39 mouse cellular contexts compared by ENCODE assay signal in the genomic region with DNA sequence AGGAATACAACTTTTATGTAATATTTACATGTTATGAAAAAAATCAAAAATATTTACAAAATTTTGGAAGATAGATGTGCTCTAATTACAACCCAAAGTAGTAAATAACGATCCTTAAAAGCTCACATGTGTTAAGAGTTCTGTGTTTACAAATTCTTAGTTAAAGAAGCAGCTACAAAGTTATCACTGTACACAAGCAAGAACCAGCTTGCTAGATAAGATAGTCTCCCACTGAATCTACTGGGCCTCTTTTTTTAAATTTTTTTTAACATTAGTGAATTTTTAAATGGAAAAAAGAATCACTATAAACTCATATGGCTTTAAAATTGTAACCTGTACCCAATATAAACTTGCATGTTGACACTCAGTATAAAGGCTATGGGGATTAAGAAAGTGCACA. TPM values are rescaled to one million over a fixed set of nuclear protein-coding genes. Genes with fewer than 3 reads are reported as not detected.
"Had no signal": no experiment of that assay in that cellular context is flagged by ENCODE, and none has a peak within 500 bp of the region (broad histone marks: within the 10 kb centered on the region; RNA-seq: fewer than 3 reads in every experiment).

No protein-coding gene starts in this region.

- H3K9ac ChIP-seq: limb, embryonic 12.5 days; limb, embryonic 13.5 days; limb, embryonic 15.5 days; liver, embryonic 13.5 days; liver, embryonic 14.5 days; liver, embryonic 15.5 days; lung, embryonic 14.5 days; lung, embryonic 15.5 days; midbrain, embryonic 12.5 days; midbrain, embryonic 13.5 days; midbrain, embryonic 15.5 days had no signal

- ATAC-seq: lung, postnatal 0 days; midbrain, embryonic 13.5 days; midbrain, embryonic 15.5 days; midbrain, embryonic 16.5 days had no signal

- DNase-seq: left cerebral cortex, postnatal 4 days; liver; liver, embryonic 13.5 days; lung, adult 18-20 months; lung, adult 2 months; lung, embryonic 14.5 days; lung, postnatal 10 days; lung, postnatal 14 days; lung, postnatal 36 days; lung, postnatal 4 days; midbrain, embryonic 14.5 days had no signal

- H3K4me2 ChIP-seq: limb, embryonic 12.5 days; limb, embryonic 13.5 days; limb, embryonic 15.5 days; liver, embryonic 11.5 days; liver, embryonic 13.5 days; liver, embryonic 15.5 days; lung, embryonic 14.5 days; lung, embryonic 15.5 days; midbrain, embryonic 11.5 days; midbrain, embryonic 12.5 days; midbrain, embryonic 13.5 days; midbrain, embryonic 15.5 days had no signal

- H3K27me3 ChIP-seq: limb, embryonic 12.5 days; limb, embryonic 13.5 days; limb, embryonic 15.5 days; liver, embryonic 13.5 days; liver, embryonic 15.5 days; lung, embryonic 15.5 days; megakaryocyte, embryonic 14.5 days; midbrain, embryonic 12.5 days; midbrain, embryonic 13.5 days; midbrain, embryonic 15.5 days had no signal

- H3K9me3 ChIP-seq: limb, embryonic 10.5 days; limb, embryonic 12.5 days; limb, embryonic 13.5 days; limb, embryonic 15.5 days; liver, embryonic 13.5 days; liver, embryonic 15.5 days; lung, embryonic 15.5 days; midbrain, embryonic 10.5 days; midbrain, embryonic 12.5 days; midbrain, embryonic 13.5 days; midbrain, embryonic 15.5 days had no signal

- H3K4me1 ChIP-seq: limb, embryonic 12.5 days; limb, embryonic 13.5 days; limb, embryonic 15.5 days; lung, embryonic 15.5 days; midbrain, embryonic 12.5 days; midbrain, embryonic 13.5 days; midbrain, embryonic 15.5 days had no signal

- H3K27ac ChIP-seq: left cerebral cortex, adult 2 months; limb, embryonic 10.5 days; limb, embryonic 12.5 days; limb, embryonic 13.5 days; limb, embryonic 15.5 days; liver, embryonic 13.5 days; liver, embryonic 14.5 days; lung, embryonic 15.5 days; macrophage; midbrain, embryonic 10.5 days; midbrain, embryonic 12.5 days; midbrain, embryonic 13.5 days; midbrain, embryonic 15.5 days had no signal

- H3K4me3 ChIP-seq: left cerebral cortex, adult 2 months; limb, embryonic 10.5 days; limb, embryonic 12.5 days; limb, embryonic 13.5 days; limb, embryonic 15.5 days; liver, embryonic 13.5 days; liver, embryonic 15.5 days; lung, embryonic 15.5 days; megakaryocyte, embryonic 14.5 days; midbrain, embryonic 10.5 days; midbrain, embryonic 12.5 days; midbrain, embryonic 13.5 days; midbrain, embryonic 15.5 days; myocyte had no signal

RNA-seq across cellular contexts. Expression of gene Tmem171, which starts 28.8 kb away (rescaled TPM):
- total RNA-seq: left cerebral cortex, postnatal 25 days; left cerebral cortex, postnatal 36 days; liver, adult 2 months; megakaryocyte, adult 5-6 weeks; megakaryocyte-erythroid progenitor cell, adult 5-6 weeks; midbrain, postnatal 0 days; monocyte, adult 5-6 weeks had no signal
- polyA plus RNA-seq: limb, embryonic 10.5 days; limb, embryonic 11.5 days; liver, embryonic 13.5 days; midbrain, embryonic 10.5 days; midbrain, embryonic 11.5 days; midbrain, embryonic 12.5 days; midbrain, embryonic 13.5 days; midbrain, embryonic 14.5 days; midbrain, embryonic 15.5 days; midbrain, embryonic 16.5 days; midbrain, postnatal 0 days; neural tube, embryonic 11.5 days had no signal
